Mouse (Mus musculus): ENCODE data around the gene Rarres1.

Gene Rarres1

DNA sequence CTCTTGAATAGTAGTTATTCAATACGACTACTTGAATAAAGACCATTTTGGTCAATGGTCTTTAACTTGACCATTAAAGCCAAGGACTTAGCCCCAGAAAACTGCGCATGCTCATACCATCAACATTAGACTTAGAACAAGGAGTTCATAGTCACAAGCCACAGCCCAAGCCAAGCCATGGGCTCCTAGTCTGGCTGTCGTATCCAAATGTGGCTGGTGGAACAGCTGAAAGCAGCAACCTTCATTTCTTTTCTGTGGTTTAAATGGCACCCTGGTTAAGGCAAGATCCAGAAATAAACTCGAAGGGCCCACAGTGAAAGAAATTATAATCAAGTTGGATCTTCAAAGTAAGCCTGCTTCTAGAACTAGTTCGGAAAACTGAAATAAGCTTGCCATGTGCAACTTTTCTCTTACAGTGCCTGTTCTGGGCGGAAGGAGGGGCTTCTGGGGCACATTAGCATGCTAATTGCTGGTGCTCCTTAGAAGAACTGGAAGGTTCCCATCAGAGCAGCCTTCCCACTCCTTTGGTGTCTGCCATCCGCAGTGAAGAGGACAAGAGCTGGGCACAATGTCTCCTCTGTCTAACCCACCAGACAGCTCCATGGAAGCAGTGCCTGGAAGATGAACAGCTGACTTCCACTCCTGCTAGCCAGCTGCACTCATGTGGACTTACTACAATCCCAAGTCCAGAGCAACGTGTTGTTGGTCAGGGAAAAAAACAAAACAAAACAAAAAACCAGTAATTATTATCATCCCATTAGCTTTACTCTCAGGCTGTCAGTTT is 23.0 kb downstream of the Rarres1 start:
- DNase-seq = no peak

DNA sequence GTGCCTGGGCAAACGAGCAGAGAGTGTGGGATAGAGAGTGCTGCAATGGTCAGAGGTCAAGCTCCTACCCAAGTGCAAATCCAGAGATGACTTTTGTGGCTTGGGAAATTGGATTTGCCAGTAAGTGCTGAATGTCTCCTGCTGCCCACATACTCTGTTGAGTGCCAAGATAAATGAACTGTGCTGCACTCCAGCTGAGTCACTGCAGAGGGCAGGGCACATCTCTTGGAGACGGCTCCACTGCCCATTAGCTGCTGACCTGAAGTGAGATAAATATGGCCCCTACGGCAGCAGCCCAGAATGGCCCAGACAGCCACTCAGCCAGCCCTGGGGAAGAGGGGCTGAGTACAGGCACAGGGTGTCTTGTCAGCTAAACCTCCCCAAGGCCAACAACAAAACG is 25.2 kb downstream of the Rarres1 start:
- no peak for DNase-seq

DNA sequence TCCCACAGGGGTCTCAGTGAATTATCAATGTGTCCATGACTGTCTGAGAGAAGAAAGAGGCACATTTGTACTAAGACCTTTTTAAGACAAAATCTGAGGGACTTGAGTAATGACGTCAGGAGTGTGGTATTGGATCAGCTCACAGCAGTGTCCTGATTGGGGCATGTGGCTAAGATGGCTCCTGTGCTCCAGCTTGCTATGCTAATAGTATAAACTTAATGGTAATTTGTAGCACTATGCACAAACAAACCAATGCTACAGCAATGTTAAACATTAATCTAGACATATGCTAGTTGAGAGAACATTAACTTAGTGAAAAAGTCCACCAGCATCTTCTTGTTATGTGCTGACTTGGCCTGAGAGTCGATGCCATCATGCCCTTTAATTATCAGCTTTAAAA is 30.1 kb downstream of the Rarres1 start:
- DNase-seq = no peak

DNA sequence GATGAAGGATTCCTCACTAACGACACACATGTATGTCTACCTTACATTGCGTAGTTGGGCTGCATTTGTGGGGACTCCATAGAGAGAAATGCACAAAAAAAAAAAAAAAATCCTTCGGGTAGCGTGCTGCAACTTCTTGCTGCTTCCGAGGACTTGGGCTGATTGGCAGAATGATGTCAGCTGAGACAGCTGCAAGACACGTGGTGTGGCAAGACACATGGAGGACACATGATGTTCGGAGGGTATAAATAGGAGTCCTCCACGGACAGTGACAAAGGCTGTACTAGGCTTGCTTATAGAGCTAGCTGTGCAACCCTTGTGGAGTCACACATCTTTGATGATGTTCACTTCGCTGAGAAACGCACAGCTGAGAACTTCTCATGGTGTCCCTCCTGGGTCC is 32.9 kb downstream of the Rarres1 start:
- DNase-seq = no peak

DNA sequence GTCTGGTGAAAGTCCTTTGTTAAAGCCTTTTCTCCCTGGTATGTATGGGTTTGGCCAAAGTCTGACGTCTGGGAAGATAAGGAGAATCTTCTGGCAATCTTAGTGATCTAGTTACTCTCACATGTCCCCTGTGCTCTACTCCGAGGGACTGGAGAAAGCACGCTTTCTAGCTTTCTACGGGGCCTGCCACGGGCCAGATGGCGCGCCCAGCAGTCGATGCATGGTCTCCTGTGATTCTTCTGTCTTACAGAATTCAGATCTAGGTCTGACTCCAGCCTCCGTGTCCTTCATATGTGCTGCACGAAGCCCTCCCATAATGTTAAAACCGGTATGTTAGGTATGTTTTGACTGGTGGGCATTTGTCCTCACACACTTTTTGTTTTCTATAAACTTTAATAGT is 35.5 kb downstream of the Rarres1 start:
- no peak for DNase-seq

DNA sequence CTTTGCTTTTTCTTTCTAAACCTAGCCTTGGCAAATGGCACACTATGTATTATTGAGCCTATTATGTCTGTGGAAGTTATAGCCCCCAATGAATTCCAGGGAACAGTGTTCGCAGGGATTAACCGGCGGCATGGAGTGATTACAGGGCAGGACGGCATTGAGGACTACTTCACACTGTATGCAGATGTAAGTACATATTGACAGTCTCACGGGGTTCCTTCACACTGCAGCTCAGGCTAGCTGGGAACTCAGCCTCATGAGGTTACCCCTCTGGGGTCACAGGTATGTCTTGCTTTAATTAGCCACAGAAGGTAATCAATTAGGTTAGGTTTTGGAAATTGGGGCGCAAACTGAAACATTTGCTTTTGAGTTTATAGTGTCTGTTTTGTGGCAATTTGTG is 41.9 kb downstream of the Rarres1 start:
- DNase-seq = no peak

DNA sequence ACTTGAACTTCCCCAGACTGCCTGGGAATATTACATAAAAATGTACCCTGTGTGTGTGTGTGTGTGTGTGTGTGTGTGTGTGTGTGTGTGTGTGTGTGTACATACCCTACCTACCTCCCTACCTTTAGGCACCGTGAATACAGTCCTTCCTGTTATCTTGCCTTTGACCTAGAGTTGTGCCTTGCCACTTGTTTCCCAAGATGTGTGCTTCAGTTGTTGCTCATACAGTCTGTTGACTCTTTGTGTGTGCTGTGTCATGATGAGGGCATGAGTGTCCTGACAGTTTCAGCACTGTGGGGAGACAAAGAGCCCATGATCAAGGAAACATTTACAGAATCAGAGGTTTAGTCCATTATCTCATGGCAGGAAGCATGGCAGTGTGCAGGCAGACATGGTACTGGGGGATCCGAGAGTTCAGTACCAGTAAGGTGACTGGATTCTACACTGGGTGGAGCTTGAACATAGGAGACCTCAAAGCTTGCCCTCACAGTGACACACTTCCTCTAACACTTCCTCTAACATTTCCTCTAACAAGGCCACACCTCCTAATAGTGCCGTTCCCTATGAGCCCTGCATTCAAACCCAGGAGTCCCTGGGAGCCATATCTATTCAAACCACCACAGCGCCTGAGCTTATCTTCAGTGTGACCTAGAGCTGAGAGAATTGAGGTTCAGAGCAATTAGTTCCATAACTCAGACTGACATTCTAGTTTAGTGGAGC is 43.8 kb downstream of the Rarres1 start:
- no peak for DNase-seq

DNA sequence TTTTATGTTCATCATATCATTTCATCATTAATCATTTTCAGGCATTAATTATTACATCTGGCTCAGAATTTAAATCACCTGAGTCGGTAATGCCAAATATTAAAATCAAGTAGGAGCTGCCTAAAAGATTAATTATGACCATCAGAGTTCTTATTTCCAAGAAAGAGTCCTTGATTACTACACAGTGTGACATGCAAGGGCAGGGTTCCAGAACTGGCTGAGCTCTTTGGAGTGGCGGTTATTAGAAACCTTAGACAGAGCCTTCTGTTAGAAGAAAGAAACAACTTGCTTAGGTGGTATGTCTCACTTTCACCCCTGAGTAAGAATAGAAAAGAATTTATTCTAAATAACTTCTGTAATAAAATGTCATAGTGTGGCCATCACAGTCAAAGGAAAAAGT is 48.0 kb downstream of the Rarres1 start:
- DNase-seq = no peak

DNA sequence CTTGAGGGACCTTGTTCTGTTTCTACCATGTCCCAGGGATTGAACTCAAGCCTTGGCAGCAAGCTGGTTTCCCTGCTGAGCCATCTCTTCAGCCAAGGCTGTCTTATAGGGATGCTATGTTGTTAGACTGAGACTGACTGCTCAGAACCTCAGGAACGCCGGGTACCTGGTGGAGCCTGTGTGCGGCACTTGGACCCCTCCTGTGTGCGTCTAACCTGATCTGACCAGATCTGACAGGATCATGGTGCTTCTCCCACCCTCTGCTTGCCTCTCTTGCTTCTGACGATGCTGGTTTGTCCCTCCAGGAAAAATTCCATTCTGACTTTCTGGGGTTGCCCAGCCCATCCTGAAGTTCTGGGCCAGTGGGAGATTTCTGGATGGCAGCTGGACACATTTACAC is 48.7 kb downstream of the Rarres1 start:
- no peak for DNase-seq

DNA sequence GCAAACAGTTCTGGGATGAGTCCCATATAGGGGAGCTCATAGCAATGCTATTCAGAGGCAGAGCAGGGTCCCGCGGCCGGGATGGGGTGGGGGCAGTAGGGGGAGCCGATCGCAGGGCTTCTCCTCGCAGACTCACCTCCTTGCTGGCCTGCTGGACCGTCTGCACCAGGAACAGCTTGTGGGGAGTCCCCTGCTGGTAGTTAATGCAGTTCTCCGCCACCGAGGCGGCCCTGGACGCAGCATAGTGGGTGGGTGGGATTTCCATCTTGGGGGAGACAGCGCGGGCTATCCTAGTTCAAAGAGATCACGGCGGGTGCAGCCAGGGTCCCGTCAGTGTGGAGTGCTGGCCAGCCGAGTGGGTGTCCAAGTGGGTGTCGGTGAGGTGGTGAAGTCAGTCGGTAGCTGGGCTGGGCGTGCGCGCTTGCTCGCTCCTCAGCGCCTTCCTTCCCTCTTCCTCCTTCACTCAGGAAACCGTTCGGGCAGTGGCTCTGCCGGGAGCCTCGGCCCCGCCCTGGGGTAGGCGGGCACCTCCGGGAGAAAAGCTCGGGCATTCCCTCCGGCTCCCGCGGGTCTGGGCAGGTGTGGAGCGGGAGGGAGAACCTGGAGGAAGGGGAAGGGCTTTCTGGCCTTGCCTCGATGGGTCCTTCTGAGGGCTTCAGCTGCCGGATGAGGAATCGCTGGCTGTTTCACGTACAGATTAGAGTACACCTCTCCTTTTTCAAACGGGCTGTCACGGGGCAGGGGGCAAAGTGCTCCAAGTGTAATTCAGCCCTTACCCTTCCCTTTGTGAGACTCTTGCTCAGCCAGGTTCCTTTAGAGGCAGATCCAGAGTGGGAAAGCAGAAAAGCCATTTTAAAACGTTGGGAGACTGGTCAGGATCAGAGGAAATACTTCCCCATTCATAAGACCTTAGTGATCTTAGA is 51.6 kb downstream of the Rarres1 start, which contains the start of gene Lxn:
Lxn (minus strand) TSS at position 477 of the 923 bp plus-strand sequence.
- DNase-seq = peak; percentile 82

DNA sequence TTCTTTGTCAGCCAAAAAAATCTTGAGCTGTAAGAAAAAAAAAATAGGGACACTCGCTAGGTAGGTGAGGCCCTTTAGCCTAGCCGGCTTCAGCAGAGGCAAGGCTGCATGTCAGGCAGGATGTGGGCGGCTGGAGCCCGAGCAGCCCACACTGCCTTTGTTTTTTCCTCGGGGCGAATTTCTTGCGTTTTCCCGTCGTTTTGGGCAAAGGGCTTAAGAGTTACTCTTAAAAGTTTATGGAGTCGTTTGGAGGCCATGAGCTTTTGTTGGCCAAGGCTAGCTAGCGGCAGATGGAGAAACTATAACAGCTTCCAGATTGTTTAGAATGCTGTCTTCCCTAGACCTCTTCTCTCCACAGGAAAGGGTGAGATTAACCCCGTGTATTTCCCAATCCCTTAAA is 52.3 kb downstream of the Rarres1 start:
- peak; percentile 11 for DNase-seq

DNA sequence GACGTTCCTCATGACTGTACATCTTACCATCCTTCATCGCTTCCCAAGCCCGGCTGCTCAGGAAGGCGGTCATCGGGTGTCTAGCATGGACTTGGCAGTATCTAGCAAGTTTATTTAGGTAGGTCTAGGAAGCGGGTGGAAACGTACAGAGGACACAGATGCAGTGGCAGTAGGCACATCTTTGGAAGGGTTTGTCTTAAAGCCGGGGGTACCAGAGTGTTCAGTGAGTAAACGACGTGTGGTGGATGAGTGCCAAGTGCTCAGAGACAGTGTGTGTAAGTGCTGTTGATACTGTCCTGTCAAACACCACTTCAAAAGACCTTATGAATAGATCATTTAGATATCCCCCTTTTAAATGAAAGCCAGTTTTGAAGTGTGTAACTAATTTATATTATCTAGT is 52.7 kb downstream of the Rarres1 start:
- DNase-seq = peak; percentile 45

DNA sequence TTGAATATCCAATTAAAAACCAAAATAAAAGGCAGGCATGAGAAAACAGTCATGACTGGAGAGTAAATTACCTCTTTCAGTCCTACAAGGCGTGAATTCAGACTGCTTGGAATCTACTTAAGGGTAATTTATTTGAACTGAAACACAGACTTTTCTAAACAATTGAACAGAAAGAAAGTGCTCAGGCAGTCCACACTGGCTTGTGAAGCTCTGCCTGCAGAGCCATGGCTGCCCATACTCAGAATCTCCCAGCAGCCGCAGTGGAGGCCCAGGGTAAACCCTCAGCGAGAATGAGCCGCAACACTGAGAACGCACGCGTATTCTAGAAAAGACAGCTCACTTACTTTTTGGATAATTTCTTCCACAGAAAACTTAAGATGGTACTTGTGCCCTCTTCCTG is 53.3 kb downstream of the Rarres1 start:
- DNase-seq = no peak

DNA sequence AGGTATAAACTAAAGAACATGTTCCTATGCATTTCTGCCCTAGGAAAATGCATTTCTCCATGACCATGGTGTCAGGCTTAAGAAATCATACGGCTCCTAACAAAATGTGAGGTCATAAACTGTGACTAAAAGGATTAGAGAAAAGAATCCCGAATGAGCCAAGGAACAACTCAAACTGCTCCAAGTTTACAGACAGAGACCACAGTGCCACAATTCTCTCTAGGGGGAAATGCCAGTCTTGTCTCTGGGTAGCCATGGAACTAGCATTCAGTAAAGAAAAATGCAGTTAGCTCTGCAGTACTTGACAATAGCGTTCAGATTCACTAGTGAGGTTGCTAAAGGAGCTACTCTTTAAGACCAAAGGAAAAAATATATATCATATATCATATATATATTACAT is 55.4 kb downstream of the Rarres1 start:
- no peak for DNase-seq

DNA sequence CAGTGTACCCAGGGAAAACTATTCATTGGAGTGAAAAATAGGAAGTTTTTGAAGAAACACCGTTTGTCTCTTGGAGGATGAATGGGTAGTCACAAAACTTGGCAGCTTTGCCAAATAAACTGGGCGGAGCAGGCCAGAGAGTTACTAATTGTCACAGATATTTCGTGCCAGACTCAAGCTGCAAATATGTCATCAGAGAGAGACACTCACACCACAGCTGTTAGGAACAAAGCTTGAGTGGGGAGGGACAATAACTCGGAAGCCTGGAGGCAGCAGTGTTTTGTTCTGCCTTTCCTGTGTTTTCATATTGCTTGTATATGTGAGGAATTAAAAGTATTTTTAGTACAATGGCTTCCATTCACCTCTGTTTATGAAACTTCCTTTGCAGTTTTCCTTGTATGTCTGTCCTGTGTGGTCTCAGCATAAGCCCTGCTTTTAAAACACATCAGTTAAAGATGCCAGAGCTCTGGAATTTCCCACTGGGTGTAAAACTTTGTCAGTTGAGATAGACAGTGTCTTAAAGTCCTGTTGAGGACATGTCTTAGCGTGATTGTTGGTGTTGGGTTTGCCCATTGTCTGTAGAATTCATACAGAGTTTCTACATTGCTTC is 64.6 kb downstream of the Rarres1 start:
- peak; percentile 77 for DNase-seq

DNA sequence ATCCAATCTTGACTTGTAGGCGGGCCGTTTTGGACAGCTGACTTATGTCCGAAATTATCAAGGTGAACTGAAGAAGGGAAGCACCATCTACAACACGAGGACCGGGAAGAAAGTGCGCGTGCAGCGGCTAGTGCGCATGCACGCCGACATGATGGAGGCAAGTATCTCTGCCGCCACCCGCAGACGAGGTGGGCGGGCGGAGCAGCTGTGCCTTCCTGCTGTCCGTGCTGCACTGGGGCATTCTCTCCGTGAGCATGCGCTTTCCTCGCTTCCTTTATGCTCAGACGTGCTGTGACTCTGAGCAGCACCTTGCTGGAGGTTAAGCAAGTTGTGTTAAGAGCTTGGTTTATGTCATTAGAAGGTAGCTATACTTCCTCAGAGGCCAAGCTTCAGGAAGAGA is 65.7 kb downstream of the Rarres1 start:
- peak; percentile 42 for DNase-seq

DNA sequence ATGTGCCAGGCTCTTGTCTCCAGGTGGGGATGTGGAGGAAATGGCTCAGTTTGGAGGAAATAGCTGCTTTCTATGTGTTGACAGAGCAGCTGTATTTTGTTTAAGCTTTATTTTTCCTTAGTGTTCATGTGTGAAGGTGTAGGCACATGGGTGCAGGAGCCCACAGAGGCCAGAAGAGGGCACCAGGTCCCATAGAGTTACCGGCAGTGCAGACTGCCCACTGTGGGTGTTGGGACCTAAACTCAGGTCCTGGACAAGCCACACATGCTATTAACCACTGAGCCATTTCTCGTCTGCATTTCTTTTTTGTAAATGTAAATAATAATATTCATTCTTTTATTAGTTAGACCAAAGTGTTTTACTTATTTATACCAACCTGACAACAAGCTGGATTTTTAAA is 68.2 kb downstream of the Rarres1 start:
- peak; percentile 8 for DNase-seq

DNA sequence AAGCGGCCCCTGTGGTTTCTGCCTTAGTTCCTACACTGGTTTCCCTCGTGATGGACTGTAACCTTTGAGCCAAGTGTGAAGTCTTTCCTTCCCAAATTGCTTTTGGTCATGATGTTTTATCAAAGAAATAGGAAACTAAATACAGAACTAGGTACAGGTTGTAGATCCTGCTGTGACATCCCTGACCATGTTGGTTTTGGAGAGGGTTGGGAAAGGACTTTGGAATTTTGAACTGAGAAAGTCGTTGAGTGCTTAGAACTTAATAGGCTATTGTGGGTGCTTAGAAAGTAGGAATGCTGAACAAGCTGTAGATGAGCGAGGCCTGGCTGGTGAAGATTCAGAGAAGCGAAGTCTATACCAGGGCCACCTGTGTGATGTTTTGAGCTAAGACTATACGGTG is 81.3 kb downstream of the Rarres1 start:
- DNase-seq = no peak

DNA sequence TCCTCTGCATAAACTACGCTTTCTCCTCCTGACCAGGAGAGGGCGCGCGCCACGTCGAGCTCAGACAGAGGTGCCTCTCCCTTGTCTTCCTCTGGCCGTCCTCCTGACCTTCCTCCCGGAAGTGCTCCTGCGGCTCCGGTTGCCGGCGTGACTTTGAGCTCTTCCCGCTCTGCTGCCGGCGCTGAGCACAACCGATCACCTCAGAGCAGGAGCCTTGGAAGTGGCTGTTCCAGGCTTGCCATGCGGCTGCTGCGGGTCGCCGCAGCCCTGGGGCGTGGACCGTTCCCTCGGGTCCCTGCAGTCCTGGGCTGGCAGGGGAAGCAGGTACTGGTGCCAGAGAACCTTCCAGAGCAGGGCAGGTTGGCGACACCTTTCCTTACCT is 85.3 kb downstream of the Rarres1 start, which contains the start of gene Gfm1:
Gfm1 (plus strand) TSS at position 98 of the 382 bp plus-strand sequence.
- peak; percentile 92 for DNase-seq

DNA sequence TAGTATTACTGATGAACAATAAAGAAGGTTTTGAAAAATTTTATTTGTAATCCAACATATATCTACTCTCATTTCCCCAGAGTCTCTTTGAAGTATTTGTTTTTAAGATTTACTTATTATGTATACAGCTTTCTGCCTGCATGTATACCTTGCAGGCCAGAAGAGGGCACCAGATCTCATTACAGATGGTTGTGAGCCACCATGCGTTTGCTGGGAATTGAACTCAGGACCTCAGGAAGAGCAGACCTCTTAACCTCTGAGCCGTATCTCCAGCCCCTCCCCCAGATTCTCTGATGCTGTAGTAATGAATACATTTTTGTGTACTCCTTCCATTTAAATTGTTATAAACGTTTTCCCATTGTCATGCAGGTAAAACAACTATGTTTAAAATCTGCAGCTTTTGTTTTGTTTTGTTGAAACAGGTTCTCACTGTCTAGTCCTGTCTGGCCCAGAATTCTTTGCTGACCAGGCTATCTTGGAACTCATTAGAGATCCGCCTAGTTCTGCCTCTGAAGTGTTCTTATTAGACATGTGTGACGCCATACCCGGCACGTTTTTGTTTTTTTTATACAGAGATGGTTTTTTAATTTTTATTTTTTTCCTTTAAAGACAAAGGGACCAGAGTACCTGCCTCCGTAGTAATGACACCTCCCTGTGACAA is 85.9 kb downstream of the Rarres1 start:
- no peak for DNase-seq
